In genomic region chr4:41713197-41714067, GRCm38 (mm10) we compare ENCODE assay signal across 7 mouse cellular contexts. TPM values are rescaled to one million over a fixed set of nuclear protein-coding genes. Genes with fewer than 3 reads are reported as not detected.
A peak's percentile ranks its signal among the peaks of the same experiment; 100 is the strongest.
DNase-seq lines count a peak whose midpoint lies in the region; ATAC-seq and TF ChIP-seq lines count a peak whose summit lies in the region.

Rpp25l (minus strand) TSS chr4:41713534.

- under 1% methylated on average over 61 of the region's 61 CpGs for WGBS in intestine, postnatal 0 days
- WGBS in limb, embryonic 11.5 days, result under 1% methylated on average over 61 of the region's 61 CpGs
- WGBS in midbrain, embryonic 13.5 days, result under 1% methylated on average over 61 of the region's 61 CpGs

- peaks cover 4% of the 10 kb centered on the region; the same call in 1 of the 2 replicates for H3K4me1 ChIP-seq in intestine, postnatal 0 days (replicated peaks; ENCODE audit: control insufficient read depth, insufficient read depth, low read length)
- peaks cover 23% of the 10 kb centered on the region for H3K4me1 ChIP-seq in limb, embryonic 11.5 days (ENCODE audit: control insufficient read depth, insufficient read depth, low read length)
- H3K4me1 ChIP-seq in midbrain, embryonic 13.5 days (replicated peaks), result peaks cover 38% of the 10 kb centered on the region

- H3K4me2 ChIP-seq in intestine, postnatal 0 days (replicated peaks; ENCODE audit: low read depth), result peak within 1 kb of the TSS; percentile 67
- peak within 1 kb of the TSS; percentile 93 for H3K4me2 ChIP-seq in limb, embryonic 11.5 days (ENCODE audit: low read depth, severe bottlenecking)
- peak within 1 kb of the TSS; percentile 87 for H3K4me2 ChIP-seq in midbrain, embryonic 13.5 days (replicated peaks)

- TF ChIP-seq CTCF in intestine, postnatal 0 days (IDR thresholded peaks at IDR 0.05; ENCODE audit: low read depth), result peak; percentile 54

- peak within 1 kb of the TSS; percentile 61 for H3K27ac ChIP-seq in intestine, postnatal 0 days (ENCODE audit: low read depth, low read length)
- H3K27ac ChIP-seq in limb, embryonic 11.5 days (replicated peaks; ENCODE audit: low read depth, low read length), result no peak within 1 kb of the TSS; the same call in 1 of the 2 replicates
- H3K27ac ChIP-seq in midbrain, embryonic 13.5 days, result peak within 1 kb of the TSS; percentile 70

- H3K9me3 ChIP-seq in intestine, postnatal 0 days (ENCODE audit: control insufficient read depth), result no peaks in the 10 kb centered on the region
- H3K9me3 ChIP-seq in limb, embryonic 11.5 days (ENCODE audit: control insufficient read depth, low read length), result no peaks in the 10 kb centered on the region
- H3K9me3 ChIP-seq in midbrain, embryonic 13.5 days, result no peaks in the 10 kb centered on the region

- H3K36me3 ChIP-seq in intestine, postnatal 0 days (ENCODE audit: control insufficient read depth, insufficient read depth), result peaks cover 24% of the 10 kb centered on the region
- 0 out of 2 replicates have a peak, but pooled peaks cover 3% of the 10 kb centered on the region for H3K36me3 ChIP-seq in limb, embryonic 11.5 days (ENCODE audit: control insufficient read depth, insufficient read depth, low read length)
- H3K36me3 ChIP-seq in midbrain, embryonic 13.5 days, result peaks cover 44% of the 10 kb centered on the region

- H3K9ac ChIP-seq in intestine, postnatal 0 days (ENCODE audit: low read depth, low read length), result peak within 1 kb of the TSS; percentile 82
- peak within 1 kb of the TSS; percentile 93 for H3K9ac ChIP-seq in limb, embryonic 11.5 days (ENCODE audit: low read length)
- peak within 1 kb of the TSS; percentile 94 for H3K9ac ChIP-seq in midbrain, embryonic 13.5 days (replicated peaks)

- H3K27me3 ChIP-seq in intestine, postnatal 0 days (replicated peaks; ENCODE audit: control insufficient read depth, insufficient read depth, low read length), result no peaks in the 10 kb centered on the region
- H3K27me3 ChIP-seq in limb, embryonic 11.5 days (ENCODE audit: control insufficient read depth, insufficient read depth, low read length), result no peaks in the 10 kb centered on the region
- H3K27me3 ChIP-seq in midbrain, embryonic 13.5 days, result no peaks in the 10 kb centered on the region

- peak; percentile 79 for ATAC-seq in intestine, postnatal 0 days
- peak; percentile 69 for ATAC-seq in limb, embryonic 11.5 days (ENCODE audit: insufficient number of reproducible peaks, low FRiP score, low TSS enrichment, low read depth)
- ATAC-seq in midbrain, embryonic 13.5 days, result peak; percentile 73

- DNase-seq in adrenal gland, postnatal 10 days, result peak; percentile 94
- DNase-seq in embryo, embryonic 9.5 days (ENCODE audit: extremely low spot score), result peak; percentile 94
- no peak for DNase-seq in gonadal fat pad, adult 2 months (ENCODE audit: low read depth)
- peak; percentile 95 for DNase-seq in limb, embryonic 11.5 days (ENCODE audit: low spot score)
- peak; percentile 86 for DNase-seq in spleen, adult 12 weeks (ENCODE audit: low spot score)

- H3K4me3 ChIP-seq in intestine, postnatal 0 days (ENCODE audit: low read depth, low read length), result peak within 1 kb of the TSS; percentile 85
- peak within 1 kb of the TSS; percentile 80 for H3K4me3 ChIP-seq in limb, embryonic 11.5 days (ENCODE audit: low read depth, low read length)
- peak within 1 kb of the TSS; percentile 85 for H3K4me3 ChIP-seq in midbrain, embryonic 13.5 days (replicated peaks)

RNA-seq across cellular contexts. Expression of gene Rpp25l, which starts in this region (rescaled TPM):
- total RNA-seq in adrenal gland, postnatal 10 days (2021), result 10 to 100 TPM; 36.2 to 39.0 TPM
- polyA plus RNA-seq in gonadal fat pad, adult 2 months (2012; rRNA removed), result 32.6 and 36.2 TPM in 2 replicates
- 47.4 and 51.3 TPM in 2 replicates for polyA plus RNA-seq in intestine, postnatal 0 days (2015; fragmentation: Nextera tagmentation; extraction: Ambion mirVana)
- 94.2 and 99.3 TPM in 2 replicates for polyA plus RNA-seq in limb, embryonic 11.5 days (2014; fragmentation: Nextera tagmentation; extraction: Ambion mirVana)
- polyA plus RNA-seq in midbrain, embryonic 13.5 days (2015; fragmentation: Nextera tagmentation; extraction: Ambion mirVana), result 63.9 and 67.4 TPM in 2 replicates
